Mouse (Mus musculus): ENCODE data around the gene Fam43b. TPM values are rescaled to one million over a fixed set of nuclear protein-coding genes. Genes with fewer than 3 reads are reported as not detected.

Fam43b gene
- polyA plus RNA-seq (2012; fragmentation: generic; extraction: Trizol), result not detected
- long read RNA-seq, experiment 1, partial matches to known transcripts, result 0 of 1 reads
- long read RNA-seq, experiment 1, other reads (novel, unspliced or antisense), result 0 of 1 reads
- long read RNA-seq, experiment 2, result 0 reads

- Histone ChIP-seq H3ac (ENCODE audit: control insufficient read depth, insufficient read length, low read depth) (peak within 1 kb of the TSS; percentile 10), H3K79me3 (ENCODE audit: low read depth) (no peaks in the 10 kb centered on the region), H3K27me3 (ENCODE audit: control insufficient read depth, insufficient read depth, insufficient read length) (peaks cover 45% of the 10 kb centered on the region), H3K79me2 (ENCODE audit: control insufficient read depth, insufficient read depth) (no peaks in the 10 kb centered on the region), H3K36me3 (ENCODE audit: control insufficient read depth, insufficient read depth) (no peaks in the 10 kb centered on the region), H3K4me3 (ENCODE audit: insufficient read depth, poor library complexity, severe bottlenecking) (no peak within 1 kb of the TSS)
- no peak for TF ChIP-seq MYOG (IDR thresholded peaks at IDR 0.05; ENCODE audit: control insufficient read depth, extremely low read depth, insufficient read length)
- no peak for TF ChIP-seq MYOD1 (IDR thresholded peaks at IDR 0.05; ENCODE audit: control insufficient read depth, insufficient read length, low read depth)
- TF ChIP-seq CTCF (IDR thresholded peaks at IDR 0.05; ENCODE audit: control insufficient read depth, insufficient read depth, insufficient read length), result no peak
- TF ChIP-seq MAX (IDR thresholded peaks at IDR 0.05), result no peak
- TF ChIP-seq CEBPB (IDR thresholded peaks at IDR 0.05; ENCODE audit: low read depth), result no peak
- no peak for TF ChIP-seq USF1 (IDR thresholded peaks at IDR 0.05; ENCODE audit: low read depth)
- TF ChIP-seq FOSL1 (IDR thresholded peaks at IDR 0.05; ENCODE audit: insufficient read depth, low read length, poor library complexity, severe bottlenecking), result no peak
Observed at GRCm38 (mm10) chr4:138395971-138396645, at the start of gene Fam43b. TSS of gene Fam43b (minus strand) at chr4:138396528.

- H3K4me3 ChIP-seq (ENCODE audit: insufficient read depth, poor library complexity, severe bottlenecking), result no peak overlapping the region
- H3K36me3 ChIP-seq (ENCODE audit: control insufficient read depth, insufficient read depth), result peaks cover 2% of the 10 kb centered on the region
- H3K79me2 ChIP-seq (ENCODE audit: control insufficient read depth, insufficient read depth), result no peaks in the 10 kb centered on the region
- no peak overlapping the region for H3ac ChIP-seq (ENCODE audit: control insufficient read depth, insufficient read length, low read depth)
- no peaks in the 10 kb centered on the region for H3K79me3 ChIP-seq (ENCODE audit: low read depth)
- H3K27me3 ChIP-seq (ENCODE audit: control insufficient read depth, insufficient read depth, insufficient read length), result no peaks in the 10 kb centered on the region
- TF ChIP-seq USF1 (IDR thresholded peaks at IDR 0.05; ENCODE audit: low read depth) (no peak), CEBPB (IDR thresholded peaks at IDR 0.05; ENCODE audit: low read depth) (no peak), MYOD1 (IDR thresholded peaks at IDR 0.05; ENCODE audit: control insufficient read depth, insufficient read length, low read depth) (no peak), CTCF (IDR thresholded peaks at IDR 0.05; ENCODE audit: control insufficient read depth, insufficient read depth, insufficient read length) (no peak), MYOG (IDR thresholded peaks at IDR 0.05; ENCODE audit: control insufficient read depth, extremely low read depth, insufficient read length) (no peak), MAX (IDR thresholded peaks at IDR 0.05) (no peak), FOSL1 (IDR thresholded peaks at IDR 0.05; ENCODE audit: insufficient read depth, low read length, poor library complexity, severe bottlenecking) (no peak)
Observed at GRCm38 (mm10) chr4:138444941-138445340, 48.6 kb upstream of the Fam43b start.

GRCm38 (mm10) chr4:138440062-138440461 is 43.7 kb upstream of the Fam43b start:
- H3K4me3 ChIP-seq (ENCODE audit: insufficient read depth, poor library complexity, severe bottlenecking), result no peak overlapping the region
- peaks cover 7% of the 10 kb centered on the region for H3K79me3 ChIP-seq (ENCODE audit: low read depth)
- TF ChIP-seq CTCF (IDR thresholded peaks at IDR 0.05; ENCODE audit: control insufficient read depth, insufficient read depth, insufficient read length) (no peak), CEBPB (IDR thresholded peaks at IDR 0.05; ENCODE audit: low read depth) (no peak), FOSL1 (IDR thresholded peaks at IDR 0.05; ENCODE audit: insufficient read depth, low read length, poor library complexity, severe bottlenecking) (no peak), MAX (IDR thresholded peaks at IDR 0.05) (no peak), MYOG (IDR thresholded peaks at IDR 0.05; ENCODE audit: control insufficient read depth, extremely low read depth, insufficient read length) (no peak), MYOD1 (IDR thresholded peaks at IDR 0.05; ENCODE audit: control insufficient read depth, insufficient read length, low read depth) (no peak)
- H3K27me3 ChIP-seq (ENCODE audit: control insufficient read depth, insufficient read depth, insufficient read length), result no peaks in the 10 kb centered on the region
- peaks cover 25% of the 10 kb centered on the region for H3K36me3 ChIP-seq (ENCODE audit: control insufficient read depth, insufficient read depth)
- H3ac ChIP-seq (ENCODE audit: control insufficient read depth, insufficient read length, low read depth), result no peak overlapping the region
- H3K79me2 ChIP-seq (ENCODE audit: control insufficient read depth, insufficient read depth), result peaks cover 17% of the 10 kb centered on the region

- peak within 1 kb of the TSS; percentile 89 for H3K4me3 ChIP-seq (ENCODE audit: insufficient read depth, poor library complexity, severe bottlenecking)
- no peak for TF ChIP-seq FOSL1 (IDR thresholded peaks at IDR 0.05; ENCODE audit: insufficient read depth, low read length, poor library complexity, severe bottlenecking)
- no peak for TF ChIP-seq CTCF (IDR thresholded peaks at IDR 0.05; ENCODE audit: control insufficient read depth, insufficient read depth, insufficient read length)
- TF ChIP-seq MYOD1 (IDR thresholded peaks at IDR 0.05; ENCODE audit: control insufficient read depth, insufficient read length, low read depth), result no peak
- peak; percentile 26 for TF ChIP-seq MAX (IDR thresholded peaks at IDR 0.05)
- TF ChIP-seq MYOG (IDR thresholded peaks at IDR 0.05; ENCODE audit: control insufficient read depth, extremely low read depth, insufficient read length), result no peak
- no peak for TF ChIP-seq CEBPB (IDR thresholded peaks at IDR 0.05; ENCODE audit: low read depth)
- TF ChIP-seq USF1 (IDR thresholded peaks at IDR 0.05; ENCODE audit: low read depth), result peak; percentile 92
- H3ac ChIP-seq (ENCODE audit: control insufficient read depth, insufficient read length, low read depth), result peak within 1 kb of the TSS; percentile 91
- peaks cover 23% of the 10 kb centered on the region for H3K79me2 ChIP-seq (ENCODE audit: control insufficient read depth, insufficient read depth)
- H3K27me3 ChIP-seq (ENCODE audit: control insufficient read depth, insufficient read depth, insufficient read length), result no peaks in the 10 kb centered on the region
- H3K36me3 ChIP-seq (ENCODE audit: control insufficient read depth, insufficient read depth), result peaks cover 19% of the 10 kb centered on the region
- H3K79me3 ChIP-seq (ENCODE audit: low read depth), result peaks cover 12% of the 10 kb centered on the region
Observed at GRCm38 (mm10) chr4:138434347-138435316, 38.3 kb upstream of the Fam43b start, which contains the start of gene Mul1. TSS of gene Mul1 (plus strand) at chr4:138434671.

GRCm38 (mm10) chr4:138431340-138431739 is 35.0 kb upstream of the Fam43b start:
- Histone ChIP-seq H3K36me3 (ENCODE audit: control insufficient read depth, insufficient read depth) (peaks cover 2% of the 10 kb centered on the region), H3ac (ENCODE audit: control insufficient read depth, insufficient read length, low read depth) (no peak overlapping the region), H3K79me3 (ENCODE audit: low read depth) (peaks cover 12% of the 10 kb centered on the region), H3K4me3 (ENCODE audit: insufficient read depth, poor library complexity, severe bottlenecking) (no peak overlapping the region), H3K79me2 (ENCODE audit: control insufficient read depth, insufficient read depth) (peaks cover 19% of the 10 kb centered on the region), H3K27me3 (ENCODE audit: control insufficient read depth, insufficient read depth, insufficient read length) (no peaks in the 10 kb centered on the region)
- TF ChIP-seq MYOG (IDR thresholded peaks at IDR 0.05; ENCODE audit: control insufficient read depth, extremely low read depth, insufficient read length) (no peak), MYOD1 (IDR thresholded peaks at IDR 0.05; ENCODE audit: control insufficient read depth, insufficient read length, low read depth) (no peak), CEBPB (IDR thresholded peaks at IDR 0.05; ENCODE audit: low read depth) (no peak), MAX (IDR thresholded peaks at IDR 0.05) (no peak), CTCF (IDR thresholded peaks at IDR 0.05; ENCODE audit: control insufficient read depth, insufficient read depth, insufficient read length) (no peak), USF1 (IDR thresholded peaks at IDR 0.05; ENCODE audit: low read depth) (no peak), FOSL1 (IDR thresholded peaks at IDR 0.05; ENCODE audit: insufficient read depth, low read length, poor library complexity, severe bottlenecking) (no peak)

All from C2C12 (cell line).